Mouse (Mus musculus): ENCODE measurements around the gene Dlg2. TPM values are rescaled to one million over a fixed set of nuclear protein-coding genes. Genes with fewer than 3 reads are reported as not detected.

Gene Dlg2
- total and polyA plus RNA-seq, 2 experiments from 2014 or later = 26.3 to 169 TPM

- H3K9me3 ChIP-seq (ENCODE audit: low read length) = no peaks in the 10 kb centered on the region
- H3K4me3 ChIP-seq (ENCODE audit: low read depth, low read length) = no peak overlapping the region
- no peak overlapping the region for H3K4me2 ChIP-seq (ENCODE audit: low read depth)
- WGBS = 77% methylated on average over 3 of the region's 3 CpGs
- no peaks in the 10 kb centered on the region; the same call in 1 of the 2 replicates for H3K4me1 ChIP-seq (ENCODE audit: insufficient read depth)
- DNase-seq (no peak), ATAC-seq (no peak)
- no peak overlapping the region for H3K9ac ChIP-seq
- H3K36me3 ChIP-seq (ENCODE audit: insufficient read depth) = no peaks in the 10 kb centered on the region
- no peak overlapping the region for H3K27ac ChIP-seq (ENCODE audit: low read depth, low read length)
- H3K27me3 ChIP-seq (ENCODE audit: insufficient read depth, low read length) = no peaks in the 10 kb centered on the region
- TF ChIP-seq CTCF (IDR thresholded peaks at IDR 0.05; ENCODE audit: low read depth) = no peak
Measured at GRCm38 (mm10) chr7:92258701-92259100, 1782.2 kb downstream of the Dlg2 start.

- 42% methylated on average over 3 of the region's 3 CpGs for WGBS
- Histone ChIP-seq H3K9me3 (ENCODE audit: low read length) (no peaks in the 10 kb centered on the region), H3K4me3 (ENCODE audit: low read depth, low read length) (no peak overlapping the region), H3K4me1 (ENCODE audit: insufficient read depth) (peaks cover 4% of the 10 kb centered on the region; the same call in 1 of the 2 replicates), H3K36me3 (ENCODE audit: insufficient read depth) (no peaks in the 10 kb centered on the region), H3K9ac (no peak overlapping the region), H3K4me2 (ENCODE audit: low read depth) (no peak overlapping the region), H3K27me3 (ENCODE audit: insufficient read depth, low read length) (no peaks in the 10 kb centered on the region), H3K27ac (ENCODE audit: low read depth, low read length) (peak overlapping the region; percentile 52)
- no peak for TF ChIP-seq CTCF (IDR thresholded peaks at IDR 0.05; ENCODE audit: low read depth)
- DNase-seq (peak; percentile 35), ATAC-seq (peak; percentile 79)
Measured at GRCm38 (mm10) chr7:92264325-92264724, 1787.9 kb downstream of the Dlg2 start.

GRCm38 (mm10) chr7:92264964-92265363, 1788.5 kb downstream of the Dlg2 start:
- no peak overlapping the region for H3K4me2 ChIP-seq (ENCODE audit: low read depth)
- ATAC-seq (peak; percentile 86), DNase-seq (peak; percentile 57)
- no peak for TF ChIP-seq CTCF (IDR thresholded peaks at IDR 0.05; ENCODE audit: low read depth)
- no peak overlapping the region for H3K9ac ChIP-seq
- no peaks in the 10 kb centered on the region for H3K9me3 ChIP-seq (ENCODE audit: low read length)
- H3K4me1 ChIP-seq (ENCODE audit: insufficient read depth) = peaks cover 4% of the 10 kb centered on the region; the same call in 1 of the 2 replicates
- H3K36me3 ChIP-seq (ENCODE audit: insufficient read depth) = no peaks in the 10 kb centered on the region
- no peak overlapping the region for H3K4me3 ChIP-seq (ENCODE audit: low read depth, low read length)
- H3K27me3 ChIP-seq (ENCODE audit: insufficient read depth, low read length) = no peaks in the 10 kb centered on the region
- peak overlapping the region; percentile 52 for H3K27ac ChIP-seq (ENCODE audit: low read depth, low read length)

GRCm38 (mm10) chr7:92275353-92275752, 1798.9 kb downstream of the Dlg2 start:
- H3K9ac ChIP-seq = no peak overlapping the region
- no peaks in the 10 kb centered on the region for H3K36me3 ChIP-seq (ENCODE audit: insufficient read depth)
- H3K9me3 ChIP-seq (ENCODE audit: low read length) = no peaks in the 10 kb centered on the region
- H3K4me1 ChIP-seq (ENCODE audit: insufficient read depth) = peaks cover 6% of the 10 kb centered on the region; the same call in 1 of the 2 replicates
- no peak for ATAC-seq
- no peak overlapping the region for H3K4me2 ChIP-seq (ENCODE audit: low read depth)
- no peaks in the 10 kb centered on the region for H3K27me3 ChIP-seq (ENCODE audit: insufficient read depth, low read length)
- H3K27ac ChIP-seq (ENCODE audit: low read depth, low read length) = no peak overlapping the region
- 86% methylated on average over 4 of the region's 4 CpGs for WGBS
- H3K4me3 ChIP-seq (ENCODE audit: low read depth, low read length) = no peak overlapping the region
- DNase-seq = no peak
- TF ChIP-seq CTCF (IDR thresholded peaks at IDR 0.05; ENCODE audit: low read depth) = no peak

- no peak for TF ChIP-seq CTCF (IDR thresholded peaks at IDR 0.05; ENCODE audit: low read depth)
- peak; percentile 90 for ATAC-seq
- 16% methylated on average over 4 of the region's 4 CpGs for WGBS
- Histone ChIP-seq H3K27me3 (ENCODE audit: insufficient read depth, low read length) (no peaks in the 10 kb centered on the region), H3K9me3 (ENCODE audit: low read length) (no peaks in the 10 kb centered on the region), H3K4me1 (ENCODE audit: insufficient read depth) (peaks cover 6% of the 10 kb centered on the region; the same call in 1 of the 2 replicates), H3K36me3 (ENCODE audit: insufficient read depth) (no peaks in the 10 kb centered on the region), H3K4me3 (ENCODE audit: low read depth, low read length) (no peak overlapping the region), H3K4me2 (ENCODE audit: low read depth) (no peak overlapping the region), H3K9ac (no peak overlapping the region), H3K27ac (ENCODE audit: low read depth, low read length) (no peak overlapping the region)
- DNase-seq = peak; percentile 68
Measured at GRCm38 (mm10) chr7:92277629-92278028, 1801.2 kb downstream of the Dlg2 start.

GRCm38 (mm10) chr7:92280925-92281324, 1804.5 kb downstream of the Dlg2 start:
- TF ChIP-seq CTCF (IDR thresholded peaks at IDR 0.05; ENCODE audit: low read depth) = no peak
- no peak for DNase-seq
- Histone ChIP-seq H3K9ac (no peak overlapping the region), H3K4me1 (ENCODE audit: insufficient read depth) (peaks cover 9% of the 10 kb centered on the region; the same call in 1 of the 2 replicates), H3K4me3 (ENCODE audit: low read depth, low read length) (no peak overlapping the region), H3K27me3 (ENCODE audit: insufficient read depth, low read length) (no peaks in the 10 kb centered on the region), H3K36me3 (ENCODE audit: insufficient read depth) (no peaks in the 10 kb centered on the region), H3K9me3 (ENCODE audit: low read length) (no peaks in the 10 kb centered on the region), H3K4me2 (ENCODE audit: low read depth) (no peak overlapping the region), H3K27ac (ENCODE audit: low read depth, low read length) (no peak overlapping the region)
- ATAC-seq = no peak
- WGBS = 35% methylated on average over 7 of the region's 7 CpGs

- Histone ChIP-seq H3K9ac (no peak overlapping the region), H3K36me3 (ENCODE audit: insufficient read depth) (no peaks in the 10 kb centered on the region), H3K27me3 (ENCODE audit: insufficient read depth, low read length) (no peaks in the 10 kb centered on the region), H3K9me3 (ENCODE audit: low read length) (no peaks in the 10 kb centered on the region), H3K4me3 (ENCODE audit: low read depth, low read length) (no peak overlapping the region), H3K27ac (ENCODE audit: low read depth, low read length) (no peak overlapping the region), H3K4me1 (ENCODE audit: insufficient read depth) (0 out of 2 replicates have a peak, but pooled peaks cover 3% of the 10 kb centered on the region), H3K4me2 (ENCODE audit: low read depth) (no peak overlapping the region)
- TF ChIP-seq CTCF (IDR thresholded peaks at IDR 0.05; ENCODE audit: low read depth) = no peak
- ATAC-seq (no peak), DNase-seq (no peak)
- 81% methylated on average over 1 of the region's 1 CpGs for WGBS
Measured at GRCm38 (mm10) chr7:92287058-92287457, 1810.6 kb downstream of the Dlg2 start.
